Mouse (Mus musculus): ENCODE data around the gene Rgs6.

- TF ChIP-seq CTCF (IDR thresholded peaks at IDR 0.05; ENCODE audit: low read depth, low read length) (no peak), POLR2A (IDR thresholded peaks at IDR 0.05; ENCODE audit: extremely low read depth, insufficient read depth, low read length) (no peak)
Observed at GRCm38 (mm10) chr12:83087555-83087954, 499.5 kb downstream of the Rgs6 start.
